8 mouse cellular contexts compared by ENCODE assay signal in the genomic region with DNA sequence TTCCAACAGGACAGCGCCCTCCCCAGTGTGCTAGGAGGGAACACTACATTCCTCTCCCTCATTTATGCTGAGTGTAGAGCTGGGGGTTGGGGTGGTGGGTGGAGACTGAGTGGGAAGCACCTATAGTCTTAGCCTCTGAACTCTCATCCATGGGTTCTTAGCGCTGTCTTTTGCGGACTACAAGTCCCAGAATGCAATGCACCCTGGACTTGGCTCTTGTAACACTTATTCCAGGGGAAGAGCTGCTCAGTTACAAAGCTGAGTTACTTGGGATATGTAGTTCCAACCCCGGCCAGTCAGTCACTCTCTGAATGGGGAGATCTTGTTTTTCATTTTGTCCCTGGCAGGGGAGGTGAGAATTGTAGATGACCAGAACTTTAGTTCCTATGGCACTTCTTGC. TPM values are rescaled to one million over a fixed set of nuclear protein-coding genes. Genes with fewer than 3 reads are reported as not detected.
DNase-seq lines count a peak whose midpoint lies in the region; ATAC-seq lines count a peak whose summit lies in the region.

No protein-coding gene starts in this region.

- H3K4me2 ChIP-seq in forebrain, embryonic 16.5 days (ENCODE audit: low read length), result no peak overlapping the region
- H3K4me2 ChIP-seq in lung, embryonic 16.5 days (ENCODE audit: low read depth, low read length), result no peak overlapping the region

- peak; percentile 88 for ATAC-seq in forebrain, embryonic 16.5 days
- ATAC-seq in lung, embryonic 16.5 days (ENCODE audit: low read depth), result peak; percentile 72

- peaks cover 4% of the 10 kb centered on the region for H3K36me3 ChIP-seq in forebrain, embryonic 16.5 days (ENCODE audit: control insufficient read depth, insufficient read depth)
- peaks cover 3% of the 10 kb centered on the region; the same call in 1 of the 2 replicates for H3K36me3 ChIP-seq in lung, embryonic 16.5 days (ENCODE audit: control insufficient read depth, insufficient read depth, low read length)
- H3K36me3 ChIP-seq in splenic B cell, adult 2 months (ENCODE audit: control insufficient read depth, insufficient read depth, low read length, poor library complexity, severe bottlenecking), result no peaks in the 10 kb centered on the region; the same call in 1 of the 2 replicates

- no peaks in the 10 kb centered on the region for H3K27me3 ChIP-seq in forebrain, embryonic 16.5 days (replicated peaks; ENCODE audit: control insufficient read depth, insufficient read depth, low read length)
- no peaks in the 10 kb centered on the region for H3K27me3 ChIP-seq in lung, embryonic 16.5 days (ENCODE audit: control insufficient read depth, insufficient read depth, low read depth, low read length)
- H3K27me3 ChIP-seq in splenic B cell, adult 2 months (ENCODE audit: control insufficient read depth, insufficient read depth, low read length, poor library complexity, severe bottlenecking), result no peaks in the 10 kb centered on the region

- 16% methylated on average over 4 of the region's 4 CpGs for WGBS in forebrain, embryonic 16.5 days
- 26% methylated on average over 4 of the region's 4 CpGs for WGBS in lung, embryonic 16.5 days

- H3K4me3 ChIP-seq in forebrain, embryonic 16.5 days (replicated peaks; ENCODE audit: low read length), result no peak overlapping the region
- H3K4me3 ChIP-seq in lung, embryonic 16.5 days (ENCODE audit: low read length), result no peak overlapping the region

- no peaks in the 10 kb centered on the region for H3K9me3 ChIP-seq in forebrain, embryonic 16.5 days (ENCODE audit: control insufficient read depth, low read length)
- H3K9me3 ChIP-seq in lung, embryonic 16.5 days (ENCODE audit: control insufficient read depth, low read length), result no peaks in the 10 kb centered on the region

- peak; percentile 62 to 75 for DNase-seq in right cerebral cortex, adult 2 months (ENCODE audit: low spot score in 2 of 2)
- DNase-seq in right cerebral cortex, postnatal 25 days, result no peak
- peak; percentile 61 for DNase-seq in c-Kit-positive CD71-positive TER-119-negative erythroid progenitor cells, embryonic 14.5 days (ENCODE audit: low read depth)
- peak; percentile 77 for DNase-seq in kidney, adult 9 months
- DNase-seq in splenic B cell, adult 2 months (ENCODE audit: low read depth, low spot score), result peak; percentile 61
- no peak for DNase-seq in urinary bladder, postnatal 10 days (ENCODE audit: low spot score)

- no peak overlapping the region for H3K9ac ChIP-seq in forebrain, embryonic 16.5 days (replicated peaks; ENCODE audit: low read depth, low read length)
- H3K9ac ChIP-seq in lung, embryonic 16.5 days (ENCODE audit: low read length), result no peak overlapping the region

- H3K27ac ChIP-seq in forebrain, embryonic 16.5 days (ENCODE audit: low read length), result no peak overlapping the region
- H3K27ac ChIP-seq in lung, embryonic 16.5 days (ENCODE audit: low read length), result no peak overlapping the region

- H3K4me1 ChIP-seq in forebrain, embryonic 16.5 days (replicated peaks; ENCODE audit: control insufficient read depth, insufficient read depth, low read length), result peaks cover 4% of the 10 kb centered on the region
- H3K4me1 ChIP-seq in lung, embryonic 16.5 days (replicated peaks; ENCODE audit: control insufficient read depth, insufficient read depth, low read length), result peaks cover 11% of the 10 kb centered on the region

RNA-seq across cellular contexts. Expression of a gene that starts 8.6 kb away (rescaled TPM):
- polyA plus RNA-seq in forebrain, embryonic 16.5 days (2015; fragmentation: Nextera tagmentation; extraction: Ambion mirVana), result 51.5 and 59.3 TPM in 2 replicates
- 27.6 and 32.7 TPM in 2 replicates for polyA plus RNA-seq in lung, embryonic 16.5 days (2015; fragmentation: Nextera tagmentation; extraction: Ambion mirVana)

RNA-seq across cellular contexts. Expression of a gene that starts 12.9 kb away (rescaled TPM):
- not detected in 2 replicates for polyA plus RNA-seq in forebrain, embryonic 16.5 days (2015; fragmentation: Nextera tagmentation; extraction: Ambion mirVana)
- polyA plus RNA-seq in lung, embryonic 16.5 days (2015; fragmentation: Nextera tagmentation; extraction: Ambion mirVana), result not detected in 2 replicates

RNA-seq across cellular contexts. Expression of a gene that starts 19.5 kb away (rescaled TPM):
- 6.1 and 10.7 TPM in 2 replicates for polyA plus RNA-seq in forebrain, embryonic 16.5 days (2015; fragmentation: Nextera tagmentation; extraction: Ambion mirVana)
- polyA plus RNA-seq in lung, embryonic 16.5 days (2015; fragmentation: Nextera tagmentation; extraction: Ambion mirVana), result 0.63 and 0.78 TPM in 2 replicates

RNA-seq across cellular contexts. Expression of a gene that starts 25.2 kb away (rescaled TPM):
- 18.6 and 18.7 TPM in 2 replicates for polyA plus RNA-seq in forebrain, embryonic 16.5 days (2015; fragmentation: Nextera tagmentation; extraction: Ambion mirVana)
- 51.5 and 58.8 TPM in 2 replicates for polyA plus RNA-seq in lung, embryonic 16.5 days (2015; fragmentation: Nextera tagmentation; extraction: Ambion mirVana)

RNA-seq across cellular contexts. Expression of a gene that starts 33.4 kb away (rescaled TPM):
- polyA plus RNA-seq in forebrain, embryonic 16.5 days (2015; fragmentation: Nextera tagmentation; extraction: Ambion mirVana), result 29.3 and 76.1 TPM in 2 replicates
- 1.6 and 2.1 TPM in 2 replicates for polyA plus RNA-seq in lung, embryonic 16.5 days (2015; fragmentation: Nextera tagmentation; extraction: Ambion mirVana)

Comparison
In these comparisons a context has a peak if more than half of its experiments do, and no peak if none do; other contexts are left out.
1. DNase-seq: peak in right cerebral cortex, adult 2 months (2 of 2), c-Kit-positive CD71-positive TER-119-negative erythroid progenitor cells, embryonic 14.5 days (single experiment), kidney, adult 9 months (single experiment) and splenic B cell, adult 2 months (single experiment); none in right cerebral cortex, postnatal 25 days (single experiment) and urinary bladder, postnatal 10 days (single experiment).